Mouse (Mus musculus) thymus, adult 2 months (tissue): ENCODE measurements around the gene Bex2.

ENCODE experiments used
- CTCF ChIP-seq: fragments of 200-500 bp; IDR thresholded peaks from 2 replicates; pipeline ENCODE4 v1.5.1; 2012; ENCODE audit warnings: mild to moderate bottlenecking, control low read depth, low read length, moderate library complexity, borderline replicate concordance; ENCODE audit not compliant: control insufficient read depth, poor library complexity, insufficient read depth; ENCODE audit errors: extremely low read depth
- POLR2A ChIP-seq: fragments of 200-500 bp; IDR thresholded peaks from 2 replicates; pipeline ENCODE4 v1.6.1; 2012; ENCODE audit warnings: mild to moderate bottlenecking, low read length, control low read depth, moderate library complexity; ENCODE audit not compliant: control insufficient read depth, poor library complexity, insufficient read depth; ENCODE audit errors: extremely low read depth

DNA sequence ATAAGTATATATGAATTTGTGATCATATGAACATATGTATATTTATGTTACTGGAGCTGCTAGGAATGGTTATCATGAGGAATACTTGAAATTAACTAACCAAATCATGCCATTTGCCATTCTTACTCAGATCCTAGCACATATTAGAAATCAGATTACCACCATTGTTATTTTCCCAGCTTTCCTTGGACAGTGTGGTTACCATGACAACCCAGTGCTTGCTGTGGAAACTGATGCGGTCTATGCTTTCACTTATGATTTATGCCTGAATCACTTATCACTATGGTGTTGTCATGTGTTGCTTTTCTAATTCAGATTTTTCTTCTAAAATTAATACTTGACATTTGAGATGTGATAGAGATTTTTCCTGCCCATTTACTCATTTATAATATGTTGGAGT is 37.7 kb downstream of the Bex2 start:
- TF ChIP-seq POLR2A: no peak
- TF ChIP-seq CTCF: no peak
